Mouse (Mus musculus) pancreas, adult 10 weeks (tissue): Measurements from ENCODE around the gene Znhit1. TPM values are rescaled to one million over a fixed set of nuclear protein-coding genes. Genes with fewer than 3 reads are reported as not detected.

Experiments
- polyA plus RNA-seq: library from polyadenylated mRNA; stranded (reverse); fragments of 350-450 nt; fragmentation: Illumina TruSeq; extraction: RNeasy Lipid Tissue Mini Kit (QIAGEN cat#74804); gene quantifications from one replicate; pipeline ENCODE4 v1.2.3, GENCODE M21; 2015; ENCODE audit warnings: low read depth, low replicate concordance; ENCODE audit not compliant: insufficient read depth

The Znhit1 gene
- 18.3 TPM for polyA plus RNA-seq

DNA sequence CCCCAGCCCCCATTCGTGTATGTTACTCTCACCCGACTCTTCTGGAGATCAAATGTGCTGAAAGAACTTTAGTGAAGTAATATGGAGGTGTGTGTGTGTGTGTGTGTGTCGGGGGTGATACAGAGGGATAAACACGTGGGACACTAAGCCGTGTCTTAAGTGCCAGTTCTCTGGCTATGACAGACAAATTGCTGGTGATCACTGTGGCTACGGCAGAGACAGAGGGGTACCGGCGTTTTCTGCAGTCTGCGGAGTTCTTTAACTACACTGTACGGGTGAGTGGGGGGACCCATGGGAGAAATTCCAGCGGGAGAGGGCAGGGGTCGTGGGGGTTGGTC lies at the start of gene Znhit1:
Znhit1 (minus strand) TSS at position 88 of the 338 bp plus-strand sequence.

DNA sequence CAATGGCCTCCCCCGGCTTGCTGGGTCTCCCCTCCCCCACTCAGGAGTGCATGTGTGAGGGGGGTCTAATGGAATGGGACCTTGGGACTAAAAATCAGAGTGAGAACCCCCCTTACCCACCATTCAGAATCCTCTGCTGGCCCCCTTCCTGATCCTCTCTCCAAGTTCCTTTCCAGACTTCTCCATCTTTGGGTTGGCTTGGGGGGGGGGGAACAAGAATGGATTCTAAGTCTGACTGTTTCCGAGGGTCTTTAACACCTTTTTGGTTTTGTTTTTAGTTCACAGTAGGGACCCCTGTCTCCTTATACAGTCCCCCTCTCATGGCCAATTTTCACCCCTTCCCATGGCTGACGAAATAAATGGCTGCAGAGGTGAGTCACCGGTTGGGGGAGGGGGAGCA lies 38.3 kb upstream of the Znhit1 start, which contains the start of gene Vgf:
Vgf (plus strand) TSS at position 301 of the 400 bp plus-strand sequence.

DNA sequence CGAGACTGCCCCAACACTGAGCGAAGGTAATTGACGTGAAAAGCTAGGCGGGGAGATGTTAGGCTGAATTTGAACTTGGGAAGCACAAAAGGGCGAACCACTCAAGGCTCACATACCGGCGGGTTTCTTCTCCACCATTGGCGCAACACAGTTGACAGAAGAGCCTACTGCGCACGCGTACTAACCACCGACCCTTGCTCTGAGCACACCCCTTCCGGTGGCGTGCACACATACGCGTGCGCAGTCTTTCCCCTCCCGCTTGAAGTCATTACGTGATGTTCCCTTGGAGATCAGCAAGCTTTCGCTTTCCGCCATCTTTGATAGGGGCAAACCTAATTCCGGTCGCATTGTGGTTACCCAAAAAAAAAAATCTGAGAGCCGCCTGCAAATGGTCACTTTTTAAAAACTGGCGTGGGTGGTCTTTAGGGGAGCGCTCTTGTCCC lies 1.1 kb downstream of the Znhit1 start, which contains the start of gene Plod3:
Plod3 (plus strand) TSS at position 325 of the 443 bp plus-strand sequence.

DNA sequence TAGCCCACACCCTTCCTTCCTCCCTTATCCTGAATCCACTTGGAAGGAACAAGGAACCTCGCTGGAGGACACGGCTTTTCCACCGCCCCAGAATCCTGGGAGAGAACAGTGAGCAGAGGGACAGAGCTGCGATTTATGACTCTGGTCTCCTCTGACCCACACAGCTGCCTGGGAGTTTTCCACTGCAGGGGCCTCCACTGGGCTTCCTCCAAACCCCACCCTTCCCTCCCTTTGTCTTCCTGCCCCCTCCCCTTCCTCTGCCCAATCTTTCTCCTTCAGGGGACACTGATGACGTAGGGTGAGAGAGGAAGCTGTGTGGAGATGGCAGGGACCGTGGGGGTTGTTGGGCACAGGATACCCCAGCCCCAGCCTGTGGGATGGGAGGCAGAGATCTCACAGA lies 21.5 kb downstream of the Znhit1 start, which contains the start of gene Cldn15:
Cldn15 (plus strand) TSS at position 286 of the 400 bp plus-strand sequence.

DNA sequence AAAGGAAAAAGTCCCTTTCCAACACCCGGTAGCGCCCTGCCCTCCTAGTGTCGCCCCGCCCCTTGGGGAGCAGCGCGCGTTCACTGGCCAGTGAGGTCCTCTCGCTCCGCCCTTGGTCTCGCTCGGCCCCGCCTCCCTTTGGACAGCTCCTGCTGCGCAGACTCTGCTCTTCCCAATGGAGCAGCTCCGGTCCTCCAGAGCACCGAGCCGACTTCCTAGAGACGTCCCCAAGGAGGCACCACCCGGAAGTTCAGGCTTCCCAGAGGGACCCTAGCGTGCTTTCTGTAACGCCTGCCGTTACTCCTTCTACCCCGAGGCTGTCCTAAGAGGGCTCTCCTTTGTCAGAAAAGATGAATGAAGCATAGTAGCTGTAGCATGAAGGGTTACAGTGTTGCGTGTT lies 34.8 kb downstream of the Znhit1 start, which contains the start of gene Fis1:
Fis1 (plus strand) TSS at position 261 of the 400 bp plus-strand sequence.

Other genes with a start within 250 kb of the Znhit1 start
- not detected for gene Col26a1, start 104.8 kb downstream of the Znhit1 start, polyA plus RNA-seq
- gene Ift22, start 79.9 kb downstream of the Znhit1 start, polyA plus RNA-seq: 3.5 TPM
- gene Fis1, start 34.7 kb downstream of the Znhit1 start, polyA plus RNA-seq: 33.6 TPM
- gene Cldn15, start 21.4 kb downstream of the Znhit1 start, polyA plus RNA-seq: 14.4 TPM
- gene Plod3, start 1.0 kb downstream of the Znhit1 start, polyA plus RNA-seq: 17.5 TPM
- not detected for gene Vgf, start 38.4 kb upstream of the Znhit1 start, polyA plus RNA-seq
- 15.1 TPM for gene Ap1s1, start 58.1 kb upstream of the Znhit1 start, polyA plus RNA-seq
- gene Serpine1, start 84.2 kb upstream of the Znhit1 start, polyA plus RNA-seq: 2.3 TPM
- 5.6 TPM for gene Trim56, start 128.2 kb upstream of the Znhit1 start, polyA plus RNA-seq
- not detected for gene Muc3, start 161.3 kb upstream of the Znhit1 start, polyA plus RNA-seq
- not detected for gene Muc3a, start 224.4 kb upstream of the Znhit1 start, polyA plus RNA-seq